Mouse (Mus musculus) B cell, adult 2 months (primary cell): ENCODE results near the gene Gtf2h4.

ENCODE experiments used
- DNase-seq, 2 experiments: peaks; one replicate each; pipeline ENCODE4 v3.0.0; 2022

Gene Gtf2h4

GRCm38 (mm10) chr17:35696691-35697090, 23.2 kb upstream of the Gtf2h4 start:
- no peak for DNase-seq

- peak; percentile 27 to 35 for DNase-seq
These were observed 21.8 kb upstream of the Gtf2h4 start for GRCm38 (mm10) chr17:35695289-35695688.

GRCm38 (mm10) chr17:35693906-35694305, 20.4 kb upstream of the Gtf2h4 start:
- no peak for DNase-seq

- no peak for DNase-seq
These were observed 18.8 kb upstream of the Gtf2h4 start for GRCm38 (mm10) chr17:35692368-35692767.

GRCm38 (mm10) chr17:35691811-35692210, 18.3 kb upstream of the Gtf2h4 start:
- no peak for DNase-seq

- no peak for DNase-seq
These were observed 16.6 kb upstream of the Gtf2h4 start for GRCm38 (mm10) chr17:35689936-35690645.

GRCm38 (mm10) chr17:35688347-35689175, 15.0 kb upstream of the Gtf2h4 start:
- DNase-seq: no peak

- no peak for DNase-seq
These were observed 11.5 kb upstream of the Gtf2h4 start for GRCm38 (mm10) chr17:35685061-35685460.

- DNase-seq: no peak
These were observed 8.4 kb upstream of the Gtf2h4 start for GRCm38 (mm10) chr17:35681986-35682385.

- no peak for DNase-seq
These were observed 7.1 kb upstream of the Gtf2h4 start for GRCm38 (mm10) chr17:35680591-35680990.

GRCm38 (mm10) chr17:35672527-35672926, 1.0 kb downstream of the Gtf2h4 start:
- no peak for DNase-seq

GRCm38 (mm10) chr17:35671846-35672245, 1.7 kb downstream of the Gtf2h4 start:
- no peak for DNase-seq

GRCm38 (mm10) chr17:35669731-35670130, 3.8 kb downstream of the Gtf2h4 start:
- DNase-seq: no peak

- peak; percentile 99 for DNase-seq
These were observed 6.0 kb downstream of the Gtf2h4 start, which contains the start of gene Vars2 for GRCm38 (mm10) chr17:35667334-35668065. Gene Vars2 (minus strand): TSS chr17:35667592.

GRCm38 (mm10) chr17:35666851-35667256, 6.7 kb downstream of the Gtf2h4 start:
- peak in 1 of 2 experiments; percentile 27 for DNase-seq

GRCm38 (mm10) chr17:35665957-35666515, 7.5 kb downstream of the Gtf2h4 start:
- peak; percentile 27 to 37 for DNase-seq

GRCm38 (mm10) chr17:35653086-35653485, 20.5 kb downstream of the Gtf2h4 start:
- no peak for DNase-seq

- no peak for DNase-seq
These were observed 24.1 kb downstream of the Gtf2h4 start for GRCm38 (mm10) chr17:35649429-35649828.

- no peak for DNase-seq
These were observed 29.8 kb downstream of the Gtf2h4 start, which contains the start of gene Mucl3 for GRCm38 (mm10) chr17:35643609-35644236. Gene Mucl3 (minus strand): TSS chr17:35643695.

- DNase-seq: no peak
These were observed 34.2 kb downstream of the Gtf2h4 start for GRCm38 (mm10) chr17:35639352-35639751.

- peak in 1 of 2 experiments; percentile 12 for DNase-seq
These were observed 34.9 kb downstream of the Gtf2h4 start for GRCm38 (mm10) chr17:35638475-35639190.

GRCm38 (mm10) chr17:35636363-35636762, 37.2 kb downstream of the Gtf2h4 start:
- DNase-seq: peak; percentile 33 to 41
